Mouse (Mus musculus): ENCODE measurements at regions not wholly inside any gene's neighbourhood (a gene's known extent, or its start where the extent isn't known, plus 50 kb on each side); places are given as distances from the start of the nearest gene placed in this dataset.

DNA sequence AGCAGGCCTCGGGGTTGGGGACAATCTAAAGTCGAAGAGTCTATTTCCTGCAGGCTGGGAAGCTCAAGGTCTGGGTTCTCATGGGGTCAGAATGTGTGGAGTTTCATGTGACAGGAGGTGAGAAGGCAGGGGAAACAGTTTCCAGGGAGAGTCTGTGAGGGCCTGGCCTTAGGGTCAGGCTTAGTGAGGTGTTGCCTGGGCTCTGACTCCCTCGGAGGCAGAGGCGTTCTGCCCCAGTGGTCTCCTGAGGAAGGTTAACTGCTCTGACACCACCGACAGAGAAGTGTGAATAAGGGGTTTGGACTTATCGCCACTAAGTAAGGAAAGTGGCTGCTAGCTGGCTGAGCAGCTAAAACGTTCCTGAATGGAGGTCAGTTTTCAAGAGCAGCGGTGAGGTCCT, 499.9 kb downstream of the Zfp704 start:
- H3K27me3 ChIP-seq (ENCODE audit: control insufficient read depth, insufficient read depth, low read length, poor library complexity, severe bottlenecking): no peaks in the 10 kb centered on the region
- no peak overlapping the region for H3K9ac ChIP-seq (ENCODE audit: low read depth, poor library complexity, severe bottlenecking)
- H3K9me3 ChIP-seq (replicated peaks; ENCODE audit: control insufficient read depth, insufficient read depth, low read length, poor library complexity, severe bottlenecking): peaks cover 10% of the 10 kb centered on the region
- no peaks in the 10 kb centered on the region for H3K36me3 ChIP-seq (ENCODE audit: control insufficient read depth, insufficient read depth, low read length, poor library complexity, severe bottlenecking)
- TF ChIP-seq EP300 (IDR thresholded peaks at IDR 0.05; ENCODE audit: insufficient read depth, low read depth, low read length) (no peak), POLR2A (IDR thresholded peaks at IDR 0.05; ENCODE audit: insufficient read depth, low read length) (no peak), CTCF (IDR thresholded peaks at IDR 0.05; ENCODE audit: low read depth, low read length) (no peak)
- no peak overlapping the region for H3K27ac ChIP-seq (ENCODE audit: insufficient read depth, low read length)
- no peak overlapping the region for H3K4me3 ChIP-seq (ENCODE audit: low read depth, low read length)
- peaks cover 4% of the 10 kb centered on the region for H3K4me1 ChIP-seq (ENCODE audit: control insufficient read depth, insufficient read depth, low read length)

DNA sequence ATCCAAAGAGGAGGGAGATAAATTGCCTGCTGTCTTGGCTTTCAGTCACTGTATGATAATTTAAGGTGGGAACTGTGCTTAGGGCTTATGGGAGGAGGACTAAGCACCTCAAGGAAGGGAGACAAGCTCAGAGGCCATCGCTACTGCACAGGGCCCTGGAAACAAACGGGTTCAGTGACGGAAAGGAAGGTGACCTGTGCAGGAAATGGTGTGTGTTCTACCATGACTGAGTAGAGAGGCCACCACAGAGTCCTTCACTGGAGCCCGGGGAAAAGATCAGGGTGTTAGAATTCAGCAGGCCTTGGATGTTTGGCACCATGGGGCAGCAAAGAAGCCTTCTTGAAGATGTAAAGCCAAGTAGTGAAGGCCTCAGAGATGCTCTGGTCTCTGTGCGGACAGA, 500.4 kb downstream of the Zfp704 start:
- H3K4me1 ChIP-seq (ENCODE audit: control insufficient read depth, insufficient read depth, low read length): peaks cover 4% of the 10 kb centered on the region
- no peak overlapping the region for H3K9ac ChIP-seq (ENCODE audit: low read depth, poor library complexity, severe bottlenecking)
- TF ChIP-seq POLR2A (IDR thresholded peaks at IDR 0.05; ENCODE audit: insufficient read depth, low read length): no peak
- no peak for TF ChIP-seq EP300 (IDR thresholded peaks at IDR 0.05; ENCODE audit: insufficient read depth, low read depth, low read length)
- no peak for TF ChIP-seq CTCF (IDR thresholded peaks at IDR 0.05; ENCODE audit: low read depth, low read length)
- H3K4me3 ChIP-seq (ENCODE audit: low read depth, low read length): no peak overlapping the region
- peaks cover 10% of the 10 kb centered on the region for H3K9me3 ChIP-seq (replicated peaks; ENCODE audit: control insufficient read depth, insufficient read depth, low read length, poor library complexity, severe bottlenecking)
- H3K27ac ChIP-seq (ENCODE audit: insufficient read depth, low read length): no peak overlapping the region
- no peaks in the 10 kb centered on the region for H3K27me3 ChIP-seq (ENCODE audit: control insufficient read depth, insufficient read depth, low read length, poor library complexity, severe bottlenecking)
- H3K36me3 ChIP-seq (ENCODE audit: control insufficient read depth, insufficient read depth, low read length, poor library complexity, severe bottlenecking): no peaks in the 10 kb centered on the region

DNA sequence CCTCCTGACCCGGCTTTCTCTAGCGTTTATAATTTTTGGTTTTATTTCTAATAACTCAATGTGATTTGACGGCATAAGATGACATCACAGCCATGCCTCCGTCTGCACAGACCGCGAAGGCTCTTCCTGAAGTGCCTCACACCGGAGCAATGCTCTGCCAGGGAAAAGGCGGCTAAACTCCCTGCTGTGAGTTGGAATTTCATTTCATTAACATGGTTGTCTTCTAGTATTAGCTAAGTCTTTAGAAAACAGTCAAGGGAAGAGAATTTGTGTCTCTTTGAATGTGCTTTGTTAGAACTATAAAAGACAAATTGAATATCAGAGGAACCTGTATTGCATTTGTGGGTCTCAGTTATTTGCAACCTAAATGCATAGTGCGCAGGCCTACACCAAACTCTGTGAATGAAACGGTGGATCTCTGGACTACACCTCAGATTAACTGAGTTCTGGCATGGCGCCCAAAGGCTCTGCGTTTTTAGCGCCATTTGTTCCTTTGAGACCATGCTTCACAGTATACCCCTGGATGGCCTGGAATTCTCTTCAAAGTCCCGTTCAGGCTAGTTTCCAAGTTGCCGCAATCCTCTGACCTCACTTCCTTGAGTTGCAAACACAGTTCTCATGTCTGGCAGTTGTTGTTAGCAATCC, 502.0 kb downstream of the Zfp704 start:
- Histone ChIP-seq H3K9ac (ENCODE audit: low read depth, poor library complexity, severe bottlenecking) (no peak overlapping the region), H3K36me3 (ENCODE audit: control insufficient read depth, insufficient read depth, low read length, poor library complexity, severe bottlenecking) (no peaks in the 10 kb centered on the region), H3K27ac (ENCODE audit: insufficient read depth, low read length) (no peak overlapping the region), H3K27me3 (ENCODE audit: control insufficient read depth, insufficient read depth, low read length, poor library complexity, severe bottlenecking) (no peaks in the 10 kb centered on the region), H3K9me3 (replicated peaks; ENCODE audit: control insufficient read depth, insufficient read depth, low read length, poor library complexity, severe bottlenecking) (peaks cover 10% of the 10 kb centered on the region), H3K4me1 (ENCODE audit: control insufficient read depth, insufficient read depth, low read length) (peaks cover 4% of the 10 kb centered on the region), H3K4me3 (ENCODE audit: low read depth, low read length) (no peak overlapping the region)
- TF ChIP-seq EP300 (IDR thresholded peaks at IDR 0.05; ENCODE audit: insufficient read depth, low read depth, low read length) (no peak), POLR2A (IDR thresholded peaks at IDR 0.05; ENCODE audit: insufficient read depth, low read length) (no peak), CTCF (IDR thresholded peaks at IDR 0.05; ENCODE audit: low read depth, low read length) (no peak)

DNA sequence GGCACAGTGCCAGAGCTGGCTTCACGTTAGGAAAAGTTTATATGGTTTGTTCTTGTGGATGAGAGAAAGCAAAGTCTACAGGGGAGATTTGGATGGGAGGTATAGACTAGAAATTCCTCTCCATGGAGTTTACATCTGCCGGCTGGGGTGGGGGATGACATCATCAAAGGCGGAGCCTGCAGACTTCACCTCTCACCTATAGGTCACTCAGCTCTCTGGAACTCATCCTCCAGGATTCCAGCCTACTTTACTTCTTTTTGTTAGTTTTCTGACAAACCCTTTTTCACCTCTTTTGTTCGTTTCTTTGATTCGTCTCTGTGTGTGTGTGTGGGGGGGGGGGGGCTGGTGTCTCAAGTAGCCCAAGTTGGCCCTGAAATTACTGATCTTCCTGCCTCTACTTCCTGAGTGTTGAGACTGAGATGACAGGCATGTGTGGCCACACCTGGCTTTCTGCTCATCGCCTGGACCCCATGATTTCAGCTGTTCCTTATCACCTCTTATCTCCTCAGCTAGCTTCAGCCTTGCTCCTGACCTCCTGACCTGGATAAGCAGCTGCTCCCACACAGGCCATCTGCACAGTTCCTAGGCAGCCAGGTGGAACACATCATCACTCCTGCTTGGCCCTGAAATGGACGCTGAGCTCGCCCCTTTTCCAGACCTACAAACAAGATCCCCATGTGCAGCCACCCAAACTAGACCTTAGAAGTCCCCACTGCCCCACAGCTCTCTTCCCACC, 504.5 kb downstream of the Zfp704 start:
- no peaks in the 10 kb centered on the region for H3K36me3 ChIP-seq (ENCODE audit: control insufficient read depth, insufficient read depth, low read length, poor library complexity, severe bottlenecking)
- H3K9me3 ChIP-seq (replicated peaks; ENCODE audit: control insufficient read depth, insufficient read depth, low read length, poor library complexity, severe bottlenecking): peaks cover 3% of the 10 kb centered on the region; the same call in 1 of the 2 replicates
- H3K27me3 ChIP-seq (ENCODE audit: control insufficient read depth, insufficient read depth, low read length, poor library complexity, severe bottlenecking): no peaks in the 10 kb centered on the region
- H3K9ac ChIP-seq (ENCODE audit: low read depth, poor library complexity, severe bottlenecking): no peak overlapping the region
- H3K4me1 ChIP-seq (ENCODE audit: control insufficient read depth, insufficient read depth, low read length): peaks cover 4% of the 10 kb centered on the region
- TF ChIP-seq CTCF (IDR thresholded peaks at IDR 0.05; ENCODE audit: low read depth, low read length) (no peak), POLR2A (IDR thresholded peaks at IDR 0.05; ENCODE audit: insufficient read depth, low read length) (no peak), EP300 (IDR thresholded peaks at IDR 0.05; ENCODE audit: insufficient read depth, low read depth, low read length) (no peak)
- no peak overlapping the region for H3K4me3 ChIP-seq (ENCODE audit: low read depth, low read length)
- H3K27ac ChIP-seq (ENCODE audit: insufficient read depth, low read length): no peak overlapping the region

DNA sequence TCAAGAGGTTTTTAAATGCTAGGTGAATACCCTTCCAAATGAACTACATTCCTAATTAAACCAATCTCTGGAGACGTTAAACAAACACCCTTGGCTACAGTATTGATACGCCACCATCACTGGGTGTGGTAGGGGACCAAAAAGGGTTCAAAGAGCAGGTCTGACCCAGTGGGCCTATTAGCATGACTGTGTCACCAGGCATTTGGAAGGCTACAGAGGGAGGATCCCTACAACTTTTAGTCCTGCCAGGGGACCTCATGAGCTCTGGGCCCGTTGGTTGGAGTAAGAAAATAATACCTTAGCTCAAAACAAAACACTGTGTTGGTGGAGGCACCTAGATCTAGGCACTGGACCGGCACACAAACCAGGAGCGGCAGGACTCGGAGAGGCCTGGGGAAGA, 506.4 kb downstream of the Zfp704 start:
- Histone ChIP-seq H3K36me3 (ENCODE audit: control insufficient read depth, insufficient read depth, low read length, poor library complexity, severe bottlenecking) (no peaks in the 10 kb centered on the region), H3K9ac (ENCODE audit: low read depth, poor library complexity, severe bottlenecking) (no peak overlapping the region), H3K27me3 (ENCODE audit: control insufficient read depth, insufficient read depth, low read length, poor library complexity, severe bottlenecking) (no peaks in the 10 kb centered on the region), H3K27ac (ENCODE audit: insufficient read depth, low read length) (no peak overlapping the region), H3K4me3 (ENCODE audit: low read depth, low read length) (no peak overlapping the region), H3K4me1 (ENCODE audit: control insufficient read depth, insufficient read depth, low read length) (peaks cover 4% of the 10 kb centered on the region), H3K9me3 (replicated peaks; ENCODE audit: control insufficient read depth, insufficient read depth, low read length, poor library complexity, severe bottlenecking) (no peaks in the 10 kb centered on the region; the same call in 1 of the 2 replicates)
- TF ChIP-seq CTCF (IDR thresholded peaks at IDR 0.05; ENCODE audit: low read depth, low read length): no peak
- no peak for TF ChIP-seq EP300 (IDR thresholded peaks at IDR 0.05; ENCODE audit: insufficient read depth, low read depth, low read length)

DNA sequence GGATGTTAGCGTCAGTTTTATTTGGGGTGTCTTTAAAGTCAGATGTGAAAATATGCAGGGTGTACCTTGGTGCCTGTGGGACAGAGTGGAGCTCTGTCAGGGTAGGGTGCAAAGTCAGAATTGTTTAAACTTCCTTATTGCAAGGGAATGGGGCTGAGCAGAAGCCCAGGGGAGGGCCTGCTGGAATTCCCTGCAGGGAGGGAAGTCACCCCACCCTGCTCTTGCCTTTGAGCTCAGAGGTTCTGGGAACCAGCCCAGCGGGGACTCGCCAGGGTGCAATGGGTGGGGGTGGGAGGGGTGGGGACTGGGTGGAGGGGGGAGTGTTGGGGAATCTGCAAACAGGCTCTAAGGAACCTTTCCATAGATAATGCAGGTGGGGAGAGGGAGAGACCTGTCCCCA, 508.6 kb downstream of the Zfp704 start:
- Histone ChIP-seq H3K27ac (ENCODE audit: insufficient read depth, low read length) (no peak overlapping the region), H3K9ac (ENCODE audit: low read depth, poor library complexity, severe bottlenecking) (no peak overlapping the region), H3K4me1 (ENCODE audit: control insufficient read depth, insufficient read depth, low read length) (peaks cover 4% of the 10 kb centered on the region), H3K36me3 (ENCODE audit: control insufficient read depth, insufficient read depth, low read length, poor library complexity, severe bottlenecking) (no peaks in the 10 kb centered on the region), H3K4me3 (ENCODE audit: low read depth, low read length) (no peak overlapping the region), H3K27me3 (ENCODE audit: control insufficient read depth, insufficient read depth, low read length, poor library complexity, severe bottlenecking) (no peaks in the 10 kb centered on the region), H3K9me3 (replicated peaks; ENCODE audit: control insufficient read depth, insufficient read depth, low read length, poor library complexity, severe bottlenecking) (peaks cover 14% of the 10 kb centered on the region)
- TF ChIP-seq POLR2A (IDR thresholded peaks at IDR 0.05; ENCODE audit: insufficient read depth, low read length) (no peak), EP300 (IDR thresholded peaks at IDR 0.05; ENCODE audit: insufficient read depth, low read depth, low read length) (peak; percentile 83)

Measured in ES-Bruce4 (cell line).